Mouse (Mus musculus): ENCODE results near the gene Bach2. TPM values are rescaled to one million over a fixed set of nuclear protein-coding genes. Genes with fewer than 3 reads are reported as not detected.

The Bach2 gene
- 7.3 and 8.2 TPM in 2 replicates for polyA plus RNA-seq (2014; fragmentation: Nextera tagmentation; extraction: Ambion mirVana)

DNA sequence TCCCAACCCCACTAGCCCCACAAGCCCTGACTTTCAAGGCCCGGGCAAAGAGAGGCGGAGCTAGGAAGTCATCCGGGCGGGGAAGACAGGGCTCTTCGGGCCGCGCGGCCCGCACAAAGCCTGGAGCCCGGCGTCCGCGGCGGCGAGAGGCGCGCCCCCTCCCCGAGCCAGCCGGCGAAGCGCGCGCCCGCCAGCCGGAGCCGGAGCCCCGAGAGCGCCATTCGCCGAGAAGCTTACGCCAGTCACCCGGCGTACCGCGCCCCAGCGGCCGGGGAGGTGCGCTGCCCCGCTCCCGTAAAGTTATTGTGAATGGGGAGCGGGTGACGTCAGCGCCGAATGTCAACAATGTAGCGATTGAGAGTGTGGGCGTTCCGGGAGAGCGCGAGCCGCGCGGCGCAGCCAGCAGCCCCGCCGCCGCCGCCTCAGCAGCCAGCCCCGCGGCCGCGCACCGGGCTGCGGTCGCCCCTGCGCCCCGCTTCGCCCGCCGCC lies at the start of gene Bach2:
Bach2 (plus strand) TSS at position 439 of the 489 bp plus-strand sequence.
- Histone ChIP-seq H3K9me3 (ENCODE audit: control insufficient read depth, low read length) (no peaks in the 10 kb centered on the region), H3K27me3 (ENCODE audit: control insufficient read depth, insufficient read depth, low read length) (no peaks in the 10 kb centered on the region; the same call in 1 of the 2 replicates), H3K4me2 (ENCODE audit: low read length) (peak within 1 kb of the TSS; percentile 93), H3K9ac (ENCODE audit: low read length) (peak within 1 kb of the TSS; percentile 95), H3K36me3 (ENCODE audit: control insufficient read depth, insufficient read depth, low read length) (no peaks in the 10 kb centered on the region), H3K4me1 (ENCODE audit: control insufficient read depth in 2 of 2, insufficient read depth in 2 of 2, low read length in 2 of 2) (peaks cover 12 to 27% of the 10 kb centered on the region in 2 experiments), H3K27ac (replicated peaks in 1 of 2; ENCODE audit: control insufficient read depth in 1 of 2, insufficient read depth in 1 of 2, low read depth in 2 of 2, low read length in 2 of 2) (peak within 1 kb of the TSS; percentile 85 to 93), H3K4me3 (ENCODE audit: control insufficient read depth in 1 of 2, insufficient read depth in 1 of 2, low read depth in 1 of 2, low read length in 2 of 2) (peak within 1 kb of the TSS; percentile 78 to 93)
- ATAC-seq (ENCODE audit: insufficient number of reproducible peaks, insufficient read depth, low FRiP score, low read depth) = peak; percentile 68
- WGBS = 0% methylated on average over 56 of the region's 69 CpGs

DNA sequence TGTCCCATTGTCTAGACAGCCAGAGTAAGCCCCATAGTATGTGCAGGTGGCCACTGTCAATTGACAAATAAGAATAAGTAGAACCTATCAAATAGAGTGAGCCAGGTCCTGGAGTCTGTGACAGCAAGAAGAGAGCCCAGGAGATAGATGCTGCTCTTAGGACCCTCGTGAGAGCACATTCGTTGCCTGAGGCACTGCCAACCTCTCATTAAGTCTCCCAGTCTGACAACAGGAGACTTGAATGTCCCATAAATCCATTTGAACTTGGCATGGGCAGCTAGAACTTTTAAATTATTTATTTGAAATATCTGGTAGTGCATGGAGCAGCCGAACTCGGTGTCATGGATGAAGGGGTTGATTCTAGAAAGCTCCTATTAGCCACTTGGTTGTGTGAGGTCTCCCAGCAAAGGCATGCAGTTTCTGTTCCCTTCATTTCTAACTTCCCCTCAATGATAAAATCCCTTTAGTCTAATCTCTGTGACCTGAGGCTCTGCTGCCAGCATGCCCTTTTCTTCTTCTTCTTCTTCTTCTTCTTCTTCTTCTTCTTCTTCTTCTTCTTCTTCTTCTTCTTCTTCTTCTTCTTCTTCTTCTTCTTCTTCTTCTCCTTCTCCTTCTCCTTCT lies 49.1 kb upstream of the Bach2 start:
- Histone ChIP-seq H3K36me3 (ENCODE audit: control insufficient read depth, insufficient read depth, low read length) (no peaks in the 10 kb centered on the region), H3K4me2 (ENCODE audit: low read length) (no peak overlapping the region), H3K4me3 (ENCODE audit: control insufficient read depth in 1 of 2, insufficient read depth in 1 of 2, low read depth in 1 of 2, low read length in 2 of 2) (no peak overlapping the region), H3K27me3 (ENCODE audit: control insufficient read depth, insufficient read depth, low read length) (no peaks in the 10 kb centered on the region), H3K4me1 (ENCODE audit: control insufficient read depth in 2 of 2, insufficient read depth in 2 of 2, low read length in 2 of 2) (peaks cover 4 to 7% of the 10 kb centered on the region in 2 experiments; a peak in 1 of 4 replicates), H3K9me3 (ENCODE audit: control insufficient read depth, low read length) (no peaks in the 10 kb centered on the region), H3K27ac (replicated peaks in 1 of 2; ENCODE audit: control insufficient read depth in 1 of 2, insufficient read depth in 1 of 2, low read depth in 2 of 2, low read length in 2 of 2) (no peak overlapping the region), H3K9ac (ENCODE audit: low read length) (no peak overlapping the region)
- ATAC-seq (ENCODE audit: insufficient number of reproducible peaks, insufficient read depth, low FRiP score, low read depth) = no peak
- WGBS = 78% methylated on average over 4 of the region's 4 CpGs

- no peaks in the 10 kb centered on the region for H3K27me3 ChIP-seq (ENCODE audit: control insufficient read depth, insufficient read depth, low read length)
Observed at GRCm38 (mm10) chr4:32190506-32190905, 48.1 kb upstream of the Bach2 start.

DNA sequence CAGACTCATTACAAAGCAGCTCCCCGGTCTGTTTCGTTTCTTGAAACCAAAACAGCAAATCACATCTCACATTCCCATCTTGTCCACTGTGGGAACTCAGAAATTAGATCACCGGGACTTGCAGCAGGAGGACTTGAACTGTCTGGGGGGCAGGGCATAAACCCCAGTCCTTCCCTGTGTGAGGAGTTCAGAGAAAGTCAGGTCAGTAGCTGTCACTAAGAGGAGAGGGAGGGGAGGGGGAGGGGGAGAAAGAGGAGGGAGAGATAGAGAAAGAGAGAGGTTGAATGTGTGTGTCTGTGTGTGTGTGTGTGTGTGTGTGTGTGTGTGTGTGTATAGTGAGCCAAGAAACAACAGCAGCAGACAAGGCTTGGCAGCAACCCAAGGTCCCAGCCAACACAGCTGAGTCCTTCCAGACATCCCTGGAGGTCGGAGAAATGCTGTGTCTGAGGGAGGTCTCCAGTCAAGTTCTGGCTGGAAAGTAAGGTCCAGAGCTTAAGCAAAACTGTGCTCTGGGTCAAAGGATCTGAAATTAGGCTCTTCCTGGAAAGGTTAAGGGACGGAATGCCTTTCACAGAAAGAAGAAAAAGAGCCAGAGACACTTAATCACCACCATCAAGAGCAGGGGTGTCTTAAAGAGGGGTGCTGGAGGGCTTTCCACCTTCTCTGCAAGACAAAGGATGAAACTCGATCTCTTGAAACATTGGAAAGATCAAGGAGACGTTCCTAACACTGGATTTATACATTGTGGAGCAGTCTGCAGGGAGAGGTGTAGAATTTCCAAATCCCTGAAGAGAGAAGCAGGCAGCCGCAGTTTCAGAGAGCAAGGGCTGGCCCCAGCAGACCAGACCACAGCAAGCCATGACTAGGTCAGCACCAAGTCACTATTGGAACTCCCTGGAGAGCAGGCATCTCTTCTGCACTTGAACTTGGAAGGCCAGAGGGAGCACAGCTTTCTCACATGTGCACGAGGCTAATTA lies 42.4 kb upstream of the Bach2 start:
- no peaks in the 10 kb centered on the region for H3K36me3 ChIP-seq (ENCODE audit: control insufficient read depth, insufficient read depth, low read length)
- H3K4me1 ChIP-seq (ENCODE audit: control insufficient read depth in 2 of 2, insufficient read depth in 2 of 2, low read length in 2 of 2) = peaks cover 18 to 34% of the 10 kb centered on the region in 2 experiments
- H3K27ac ChIP-seq (replicated peaks in 1 of 2; ENCODE audit: control insufficient read depth in 1 of 2, insufficient read depth in 1 of 2, low read depth in 2 of 2, low read length in 2 of 2) = peak overlapping the region; percentile 69 to 87
- H3K4me3 ChIP-seq (ENCODE audit: control insufficient read depth in 1 of 2, insufficient read depth in 1 of 2, low read depth in 1 of 2, low read length in 2 of 2) = no peak overlapping the region
- 10% methylated on average over 9 of the region's 9 CpGs for WGBS
- H3K9ac ChIP-seq (ENCODE audit: low read length) = peak overlapping the region; percentile 51; the same call in 1 of the 2 replicates
- peak; percentile 91 for ATAC-seq (ENCODE audit: insufficient number of reproducible peaks, insufficient read depth, low FRiP score, low read depth)
- H3K4me2 ChIP-seq (ENCODE audit: low read length) = peak overlapping the region; percentile 49
- no peaks in the 10 kb centered on the region for H3K9me3 ChIP-seq (ENCODE audit: control insufficient read depth, low read length)
- H3K27me3 ChIP-seq (ENCODE audit: control insufficient read depth, insufficient read depth, low read length) = no peaks in the 10 kb centered on the region

More at GRCm38 (mm10) chr4:32190506-32190905, 48.1 kb upstream of the Bach2 start:
- no peaks in the 10 kb centered on the region for H3K36me3 ChIP-seq (ENCODE audit: control insufficient read depth, insufficient read depth, low read length)
- no peak for ATAC-seq (ENCODE audit: insufficient number of reproducible peaks, insufficient read depth, low FRiP score, low read depth)
- no peak overlapping the region for H3K4me3 ChIP-seq (ENCODE audit: control insufficient read depth in 1 of 2, insufficient read depth in 1 of 2, low read depth in 1 of 2, low read length in 2 of 2)
- no peak overlapping the region for H3K27ac ChIP-seq (replicated peaks in 1 of 2; ENCODE audit: control insufficient read depth in 1 of 2, insufficient read depth in 1 of 2, low read depth in 2 of 2, low read length in 2 of 2)
- H3K4me2 ChIP-seq (ENCODE audit: low read length) = no peak overlapping the region
- 75% methylated on average over 8 of the region's 8 CpGs for WGBS
- no peaks in the 10 kb centered on the region for H3K9me3 ChIP-seq (ENCODE audit: control insufficient read depth, low read length)
- H3K4me1 ChIP-seq (ENCODE audit: control insufficient read depth in 2 of 2, insufficient read depth in 2 of 2, low read length in 2 of 2) = peaks cover 6 to 13% of the 10 kb centered on the region in 2 experiments
- no peak overlapping the region for H3K9ac ChIP-seq (ENCODE audit: low read length)

- 100% methylated on average over 1 of the region's 1 CpGs for WGBS
- Histone ChIP-seq H3K36me3 (ENCODE audit: control insufficient read depth, insufficient read depth, low read length) (no peaks in the 10 kb centered on the region), H3K4me2 (ENCODE audit: low read length) (no peak overlapping the region), H3K27me3 (ENCODE audit: control insufficient read depth, insufficient read depth, low read length) (no peaks in the 10 kb centered on the region), H3K9ac (ENCODE audit: low read length) (no peak overlapping the region), H3K4me3 (ENCODE audit: control insufficient read depth in 1 of 2, insufficient read depth in 1 of 2, low read depth in 1 of 2, low read length in 2 of 2) (no peak overlapping the region), H3K27ac (replicated peaks in 1 of 2; ENCODE audit: control insufficient read depth in 1 of 2, insufficient read depth in 1 of 2, low read depth in 2 of 2, low read length in 2 of 2) (no peak overlapping the region), H3K4me1 (ENCODE audit: control insufficient read depth in 2 of 2, insufficient read depth in 2 of 2, low read length in 2 of 2) (peaks cover 27 to 47% of the 10 kb centered on the region in 2 experiments), H3K9me3 (ENCODE audit: control insufficient read depth, low read length) (no peaks in the 10 kb centered on the region)
- no peak for ATAC-seq (ENCODE audit: insufficient number of reproducible peaks, insufficient read depth, low FRiP score, low read depth)
Observed at GRCm38 (mm10) chr4:32198031-32198430, 40.6 kb upstream of the Bach2 start.

DNA sequence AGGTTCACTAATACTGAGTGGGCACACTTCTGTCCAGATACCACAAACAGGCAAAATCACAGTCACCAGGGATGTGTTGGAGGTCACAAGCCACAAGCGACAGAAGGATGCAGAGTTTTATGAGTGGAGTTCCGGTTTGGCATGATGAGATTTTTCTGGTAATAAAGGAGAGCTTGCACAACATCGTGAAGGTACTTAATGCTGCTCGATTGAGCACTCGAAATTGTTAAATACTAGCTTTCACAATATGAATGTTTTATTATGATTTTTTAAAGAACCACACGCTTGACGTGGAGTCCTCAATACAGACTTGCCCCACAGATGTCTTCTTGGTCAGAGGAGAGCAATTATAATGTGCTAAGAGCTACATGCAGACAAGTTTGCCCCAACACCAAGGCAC lies 40.0 kb upstream of the Bach2 start:
- no peak overlapping the region for H3K27ac ChIP-seq (replicated peaks in 1 of 2; ENCODE audit: control insufficient read depth in 1 of 2, insufficient read depth in 1 of 2, low read depth in 2 of 2, low read length in 2 of 2)
- H3K9ac ChIP-seq (ENCODE audit: low read length) = no peak overlapping the region
- no peaks in the 10 kb centered on the region for H3K9me3 ChIP-seq (ENCODE audit: control insufficient read depth, low read length)
- H3K4me2 ChIP-seq (ENCODE audit: low read length) = no peak overlapping the region
- ATAC-seq (ENCODE audit: insufficient number of reproducible peaks, insufficient read depth, low FRiP score, low read depth) = no peak
- H3K36me3 ChIP-seq (ENCODE audit: control insufficient read depth, insufficient read depth, low read length) = no peaks in the 10 kb centered on the region
- H3K4me3 ChIP-seq (ENCODE audit: control insufficient read depth in 1 of 2, insufficient read depth in 1 of 2, low read depth in 1 of 2, low read length in 2 of 2) = no peak overlapping the region
- 91% methylated on average over 7 of the region's 7 CpGs for WGBS
- no peaks in the 10 kb centered on the region for H3K27me3 ChIP-seq (ENCODE audit: control insufficient read depth, insufficient read depth, low read length)
- H3K4me1 ChIP-seq (ENCODE audit: control insufficient read depth in 2 of 2, insufficient read depth in 2 of 2, low read length in 2 of 2) = peaks cover 27 to 47% of the 10 kb centered on the region in 2 experiments

GRCm38 (mm10) chr4:32199156-32199555 lies 39.4 kb upstream of the Bach2 start:
- H3K9ac ChIP-seq (ENCODE audit: low read length) = no peak overlapping the region
- H3K4me3 ChIP-seq (ENCODE audit: control insufficient read depth in 1 of 2, insufficient read depth in 1 of 2, low read depth in 1 of 2, low read length in 2 of 2) = no peak overlapping the region
- H3K27me3 ChIP-seq (ENCODE audit: control insufficient read depth, insufficient read depth, low read length) = no peaks in the 10 kb centered on the region
- H3K36me3 ChIP-seq (ENCODE audit: control insufficient read depth, insufficient read depth, low read length) = no peaks in the 10 kb centered on the region
- WGBS = 84% methylated on average over 7 of the region's 7 CpGs
- ATAC-seq (ENCODE audit: insufficient number of reproducible peaks, insufficient read depth, low FRiP score, low read depth) = no peak
- H3K4me2 ChIP-seq (ENCODE audit: low read length) = no peak overlapping the region
- no peak overlapping the region for H3K27ac ChIP-seq (replicated peaks in 1 of 2; ENCODE audit: control insufficient read depth in 1 of 2, insufficient read depth in 1 of 2, low read depth in 2 of 2, low read length in 2 of 2)
- H3K4me1 ChIP-seq (ENCODE audit: control insufficient read depth in 2 of 2, insufficient read depth in 2 of 2, low read length in 2 of 2) = peaks cover 27 to 47% of the 10 kb centered on the region in 2 experiments
- no peaks in the 10 kb centered on the region for H3K9me3 ChIP-seq (ENCODE audit: control insufficient read depth, low read length)
